Mouse (Mus musculus) heart, postnatal 0 days (tissue): ENCODE measurements around the gene Angptl4.

ENCODE experiments used
- CTCF ChIP-seq: IDR thresholded peaks from 2 replicates; pipeline ENCODE4 v1.5.1; 2016; ENCODE audit warnings: antibody characterized with exemption, control low read depth, low read depth
- EP300 ChIP-seq: IDR thresholded peaks from 2 replicates; pipeline ENCODE4 v1.6.1; 2016; ENCODE audit warnings: antibody characterized with exemption, low read depth

- no peak for TF ChIP-seq CTCF
- no peak for TF ChIP-seq EP300
Measured at GRCm38 (mm10) chr17:33780431-33780830, 1.2 kb downstream of the Angptl4 start.
